Mouse (Mus musculus) kidney, postnatal 0 days (tissue): Measurements from ENCODE around the gene Auh. TPM values are rescaled to one million over a fixed set of nuclear protein-coding genes. Genes with fewer than 3 reads are reported as not detected.

Experiments used
- ATAC-seq: fragments of 200-750 bp; cut with Nextera tagmentation; replicated peaks from 2 replicates; pipeline ENCODE4 v1.8.0; 2017; ENCODE audit warnings: low read depth, moderate number of reproducible peaks, moderate TSS enrichment, moderate library complexity; ENCODE audit not compliant: low FRiP score
- DNase-seq: peaks from one replicate; pipeline ENCODE4 v3.0.0-alpha.2; 2016; ENCODE audit warnings: low spot score
- H3K27ac ChIP-seq: fragments of 300-500 bp; sonication (generic); 2 replicates; pipeline ENCODE4 v1.5.1; 2014; ENCODE audit warnings: mild to moderate bottlenecking
- H3K27me3 ChIP-seq: fragments of 300-500 bp; sonication (generic); 2 replicates; pipeline ENCODE4 v1.6.1; 2014; ENCODE audit warnings: low read length, mixed read lengths; ENCODE audit not compliant: insufficient read depth
- H3K36me3 ChIP-seq: fragments of 300-500 bp; sonication (generic); 2 replicates; pipeline ENCODE4 v1.6.1; 2014; ENCODE audit warnings: low read length, mixed read lengths; ENCODE audit not compliant: insufficient read depth
- H3K4me1 ChIP-seq: fragments of 300-500 bp; sonication (generic); replicated peaks from 2 replicates; pipeline ENCODE4 v1.6.1; 2014; ENCODE audit warnings: antibody characterized with exemption, low read length, mixed read lengths; ENCODE audit not compliant: insufficient read depth
- H3K4me2 ChIP-seq: fragments of 300-500 bp; sonication (generic); 2 replicates; pipeline ENCODE4 v1.6.1; 2014; ENCODE audit warnings: mild to moderate bottlenecking, low read length, moderate library complexity, mixed read lengths
- H3K4me3 ChIP-seq: fragments of 300-500 bp; sonication (generic); replicated peaks from 2 replicates; pipeline ENCODE4 v1.5.1; 2014; ENCODE audit warnings: low read depth, low read length
- H3K9ac ChIP-seq: fragments of 300-500 bp; sonication (generic); 2 replicates; pipeline ENCODE4 v1.6.1; 2014; ENCODE audit warnings: low read depth, low read length
- H3K9me3 ChIP-seq: fragments of 300-500 bp; sonication (generic); replicated peaks from 2 replicates; pipeline ENCODE4 v1.6.1; 2016; ENCODE audit warnings: low read length, inconsistent platforms, mixed read lengths
- CTCF ChIP-seq: IDR thresholded peaks from 2 replicates; pipeline ENCODE4 v1.5.1; 2016; ENCODE audit warnings: antibody characterized with exemption, low read depth, mild to moderate bottlenecking, moderate library complexity
- WGBS: fragments of 180-500 bp; shearing (Covaris S2); extraction: QIAGEN DNeasy Blood & Tissue Kit; methylation state at CpG from one replicate; pipeline ENCODE4 v1.1.7; 2014; 5-methylcytosine and 5-hydroxymethylcytosine counted together
- polyA plus RNA-seq: library from polyadenylated mRNA; unstranded; fragments of >200 nt; fragmentation: Nextera tagmentation; extraction: Ambion mirVana; gene quantifications from 2 replicates; pipeline ENCODE4 v1.2.1, GENCODE M21; 2015

Auh gene
- polyA plus RNA-seq, 1 experiment from 2014 or later: 81.3 TPM

DNA sequence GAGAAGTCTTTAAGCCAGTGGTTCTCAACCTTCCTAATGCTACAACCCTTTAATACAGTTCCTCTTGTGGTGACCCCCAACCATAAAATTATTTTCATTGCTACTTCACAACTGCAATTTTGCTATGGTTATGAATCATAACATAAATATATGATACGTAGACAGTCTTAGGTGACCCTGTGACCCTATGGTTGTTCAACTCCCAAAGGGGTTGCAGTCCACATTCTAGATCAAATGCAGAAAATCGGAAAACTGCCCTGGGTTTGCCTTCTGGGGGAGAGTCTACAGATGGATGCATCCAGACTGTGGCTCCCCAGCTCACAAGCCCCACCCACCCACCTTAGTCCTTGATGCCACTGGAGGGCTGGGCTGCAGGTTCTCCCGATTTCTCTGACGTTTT is 77.6 kb downstream of the Auh start:
- H3K4me1 ChIP-seq: no peaks in the 10 kb centered on the region
- no peak overlapping the region for H3K4me3 ChIP-seq
- no peaks in the 10 kb centered on the region for H3K27me3 ChIP-seq
- no peak overlapping the region for H3K9ac ChIP-seq
- no peak overlapping the region for H3K27ac ChIP-seq
- ATAC-seq: no peak
- no peak for TF ChIP-seq CTCF
- no peak overlapping the region for H3K4me2 ChIP-seq
- 68% methylated on average over 4 of the region's 4 CpGs for WGBS
- no peaks in the 10 kb centered on the region for H3K9me3 ChIP-seq
- H3K36me3 ChIP-seq: no peaks in the 10 kb centered on the region
- DNase-seq: no peak

DNA sequence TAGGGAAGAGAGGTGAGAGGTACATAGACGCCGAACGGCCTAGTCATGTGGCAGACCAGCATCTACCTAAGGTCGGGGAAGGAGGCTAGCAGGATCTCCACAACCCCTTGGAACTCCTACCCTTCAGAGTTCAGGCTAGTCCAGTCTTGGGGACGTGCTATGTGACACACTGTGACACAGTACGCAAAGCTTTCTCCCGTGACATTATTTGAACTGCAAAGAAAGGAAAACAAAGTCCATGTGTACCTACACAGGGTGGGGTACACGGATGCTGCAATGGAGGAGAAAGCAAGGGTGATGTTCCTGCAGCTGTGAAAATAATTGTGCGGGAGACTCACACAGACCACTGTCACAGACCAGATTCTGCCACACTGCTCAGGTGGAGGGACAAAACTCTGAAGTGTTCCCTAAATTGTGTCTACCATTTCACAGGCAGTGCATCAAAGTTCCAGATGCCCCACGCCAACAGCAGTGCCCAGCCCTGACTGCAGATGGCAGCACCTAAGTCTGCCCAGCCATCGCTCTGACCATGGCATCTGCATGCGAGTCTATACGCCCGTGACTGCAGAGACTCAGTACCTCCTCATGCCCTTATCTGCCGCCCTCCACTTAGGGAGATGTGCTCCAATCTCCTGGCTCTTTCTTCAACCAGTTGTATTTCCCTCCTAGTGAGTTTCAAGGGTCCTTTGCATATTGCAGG is 79.3 kb downstream of the Auh start:
- Histone ChIP-seq H3K9ac (no peak overlapping the region), H3K9me3 (no peaks in the 10 kb centered on the region), H3K4me1 (no peaks in the 10 kb centered on the region), H3K27ac (no peak overlapping the region), H3K4me3 (no peak overlapping the region), H3K36me3 (no peaks in the 10 kb centered on the region), H3K27me3 (no peaks in the 10 kb centered on the region), H3K4me2 (no peak overlapping the region)
- 75% methylated on average over 15 of the region's 15 CpGs for WGBS
- ATAC-seq: no peak
- DNase-seq: no peak
- TF ChIP-seq CTCF: peak; percentile 54

DNA sequence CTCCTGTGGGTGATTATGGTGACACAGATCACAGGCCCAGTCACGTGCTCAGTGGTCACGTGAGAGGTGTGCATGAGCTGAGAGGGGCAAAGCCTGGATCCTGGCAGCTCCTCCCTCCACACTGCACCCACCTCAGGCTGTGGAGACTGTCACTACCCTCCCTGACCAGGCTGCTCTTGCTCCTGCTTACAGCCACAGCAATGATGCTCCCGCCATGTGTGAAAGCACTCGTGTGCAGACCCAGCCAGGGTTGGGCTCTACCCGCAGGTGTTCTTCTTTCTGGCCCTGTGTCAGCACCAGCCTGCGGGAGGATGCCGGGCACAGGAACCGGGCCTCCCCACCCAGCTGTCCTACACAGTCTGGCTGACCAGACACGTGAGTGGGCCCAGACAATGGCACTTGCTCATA is 80.1 kb downstream of the Auh start:
- Histone ChIP-seq H3K9me3 (no peaks in the 10 kb centered on the region), H3K4me3 (no peak overlapping the region), H3K36me3 (no peaks in the 10 kb centered on the region), H3K27ac (no peak overlapping the region), H3K4me1 (no peaks in the 10 kb centered on the region), H3K27me3 (no peaks in the 10 kb centered on the region), H3K9ac (no peak overlapping the region), H3K4me2 (no peak overlapping the region)
- DNase-seq (no peak), ATAC-seq (no peak)
- WGBS: 79% methylated on average over 9 of the region's 9 CpGs
- no peak for TF ChIP-seq CTCF

DNA sequence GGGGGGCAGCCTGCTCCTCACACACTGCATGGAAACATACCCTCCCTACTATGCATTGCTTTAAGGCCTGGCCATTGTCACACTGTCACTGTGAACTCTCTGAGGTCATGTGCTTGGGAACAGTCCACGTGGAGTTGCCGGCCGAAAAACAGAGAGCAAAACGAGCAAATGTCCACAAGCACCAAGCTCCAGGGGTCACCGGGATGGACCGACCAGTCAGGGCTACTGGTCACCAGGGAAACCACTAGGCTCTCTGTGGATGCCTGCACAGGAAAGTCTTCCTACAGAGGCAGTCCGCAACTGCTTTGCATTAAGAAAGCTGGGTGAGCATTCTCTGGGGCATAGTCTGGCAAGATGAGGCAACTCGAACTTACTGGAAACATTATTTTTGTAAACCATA is 82.0 kb downstream of the Auh start:
- DNase-seq (no peak), ATAC-seq (no peak)
- H3K27ac ChIP-seq: no peak overlapping the region
- no peaks in the 10 kb centered on the region for H3K36me3 ChIP-seq
- no peaks in the 10 kb centered on the region for H3K27me3 ChIP-seq
- no peak overlapping the region for H3K4me3 ChIP-seq
- 65% methylated on average over 8 of the region's 8 CpGs for WGBS
- H3K9ac ChIP-seq: no peak overlapping the region
- no peak overlapping the region for H3K4me2 ChIP-seq
- no peak for TF ChIP-seq CTCF
- no peaks in the 10 kb centered on the region for H3K4me1 ChIP-seq
- H3K9me3 ChIP-seq: no peaks in the 10 kb centered on the region

DNA sequence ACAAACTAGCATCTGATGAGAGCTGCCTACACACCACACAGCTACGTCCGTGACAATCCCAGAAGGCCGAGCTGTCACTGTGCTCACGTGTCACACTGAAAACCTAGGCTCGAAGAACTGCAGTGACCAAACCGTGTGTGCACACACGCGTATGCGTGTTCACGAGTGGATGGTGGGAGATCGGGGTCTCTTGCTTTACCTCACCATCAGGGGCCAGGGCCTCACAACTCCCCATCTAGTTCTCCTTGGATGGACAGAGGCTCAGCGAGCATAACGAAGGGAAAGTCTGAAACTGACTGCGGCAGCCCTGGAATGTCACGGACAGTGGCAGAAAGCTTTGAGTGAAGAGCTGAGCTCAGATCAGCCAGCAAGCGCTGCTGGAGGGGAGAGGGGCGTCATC is 82.4 kb downstream of the Auh start:
- no peak for DNase-seq

DNA sequence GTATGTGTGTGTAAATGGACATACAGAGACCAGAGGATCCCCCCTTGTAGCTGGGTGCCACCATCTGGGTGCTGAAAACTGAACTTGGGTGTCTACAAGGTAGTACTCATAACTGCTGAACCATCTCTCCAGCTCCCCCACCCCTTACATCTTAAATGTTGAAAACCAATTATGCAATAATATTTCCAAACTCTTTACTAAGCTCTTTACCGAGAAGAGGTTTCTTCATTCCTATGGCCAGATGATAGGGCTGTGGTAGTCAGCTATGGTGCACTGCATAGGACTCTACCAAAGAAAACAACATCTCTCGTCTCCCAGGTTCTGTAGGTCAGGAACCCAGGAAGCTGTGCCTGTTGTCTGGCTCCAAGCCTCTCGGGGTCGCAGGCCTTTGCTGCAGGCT is 83.9 kb downstream of the Auh start:
- Histone ChIP-seq H3K27me3 (no peaks in the 10 kb centered on the region), H3K4me1 (no peaks in the 10 kb centered on the region), H3K9me3 (no peaks in the 10 kb centered on the region), H3K9ac (no peak overlapping the region), H3K36me3 (0 out of 2 replicates have a peak, but pooled peaks cover 3% of the 10 kb centered on the region), H3K4me3 (no peak overlapping the region), H3K27ac (no peak overlapping the region), H3K4me2 (no peak overlapping the region)
- DNase-seq: no peak
- no peak for TF ChIP-seq CTCF
- WGBS: 85% methylated on average over 4 of the region's 4 CpGs
- ATAC-seq: no peak

More for the DNA sequence above, 82.4 kb downstream of the Auh start:
- H3K4me2 ChIP-seq: no peak overlapping the region
- H3K9me3 ChIP-seq: no peaks in the 10 kb centered on the region
- WGBS: 85% methylated on average over 17 of the region's 17 CpGs
- no peak overlapping the region for H3K4me3 ChIP-seq
- H3K4me1 ChIP-seq: no peaks in the 10 kb centered on the region
- H3K27ac ChIP-seq: no peak overlapping the region
- TF ChIP-seq CTCF: no peak
- no peaks in the 10 kb centered on the region for H3K27me3 ChIP-seq
- no peaks in the 10 kb centered on the region for H3K36me3 ChIP-seq
- ATAC-seq: no peak
- no peak overlapping the region for H3K9ac ChIP-seq

DNA sequence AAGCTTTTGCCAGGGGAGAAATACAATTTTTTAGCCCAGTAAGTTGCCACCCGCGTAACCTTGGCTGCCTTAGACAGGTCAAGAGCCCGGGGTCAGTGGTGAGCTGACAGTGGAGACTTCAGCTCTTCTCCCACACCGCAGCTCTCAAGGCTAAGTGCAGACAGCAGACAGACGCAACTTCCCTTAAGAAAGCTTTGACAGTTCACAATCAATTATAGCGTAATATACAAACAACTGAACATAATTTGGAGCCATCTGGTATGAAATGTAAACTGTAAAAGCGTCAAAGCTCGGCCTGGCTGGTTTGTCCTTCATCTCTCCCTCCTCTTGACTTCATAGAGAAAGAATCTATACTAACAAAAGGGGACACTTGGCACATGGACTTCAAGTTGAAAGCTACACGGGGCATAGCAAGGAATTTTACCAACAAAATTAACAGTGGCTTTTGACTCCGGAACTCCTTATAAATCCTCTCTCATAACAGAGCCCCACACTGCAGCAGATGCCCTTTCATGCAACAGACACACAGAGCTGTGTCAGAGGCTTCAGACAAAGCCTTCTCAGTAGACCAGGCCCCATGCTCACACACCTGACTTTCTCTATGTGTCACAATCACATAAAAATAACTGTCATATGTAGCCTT is 85.8 kb downstream of the Auh start:
- H3K4me1 ChIP-seq: no peaks in the 10 kb centered on the region
- no peak overlapping the region for H3K4me2 ChIP-seq
- no peak for ATAC-seq
- no peaks in the 10 kb centered on the region for H3K27me3 ChIP-seq
- no peak for DNase-seq
- no peak overlapping the region for H3K4me3 ChIP-seq
- H3K36me3 ChIP-seq: 0 out of 2 replicates have a peak, but pooled peaks cover 3% of the 10 kb centered on the region
- no peaks in the 10 kb centered on the region for H3K9me3 ChIP-seq
- 63% methylated on average over 10 of the region's 10 CpGs for WGBS
- TF ChIP-seq CTCF: no peak
- H3K9ac ChIP-seq: no peak overlapping the region
- no peak overlapping the region for H3K27ac ChIP-seq
